Mouse (Mus musculus) embryonic facial prominence, embryonic 13.5 days (tissue): ENCODE data around the gene Nom1. TPM values are rescaled to one million over a fixed set of nuclear protein-coding genes. Genes with fewer than 3 reads are reported as not detected.
"Not testable (repeated sequence)": the region's sequence is repeated elsewhere in the genome, so short reads cannot be mapped to it uniquely, and the experiment has no call there.

Experiments
- ATAC-seq: fragments of 200-750 bp; cut with Nextera tagmentation; 2 replicates; pipeline ENCODE4 v1.8.0; 2017; ENCODE audit warnings: low read depth; ENCODE audit not compliant: insufficient number of reproducible peaks, insufficient read depth, low FRiP score, low TSS enrichment
- H3K27ac ChIP-seq: fragments of 300-500 bp; sonication (generic); 2 replicates; pipeline ENCODE4 v1.5.1; 2015; ENCODE audit warnings: moderate library complexity, mild to moderate bottlenecking, inconsistent platforms
- H3K27me3 ChIP-seq: fragments of 300-500 bp; sonication (generic); 2 replicates; pipeline ENCODE4 v1.6.1; 2015; ENCODE audit warnings: mild to moderate bottlenecking, inconsistent platforms
- H3K36me3 ChIP-seq: fragments of 300-500 bp; sonication (generic); 2 replicates; pipeline ENCODE4 v1.6.1; 2015; ENCODE audit warnings: mild to moderate bottlenecking, inconsistent platforms
- H3K4me1 ChIP-seq: fragments of 300-500 bp; sonication (generic); 2 replicates; pipeline ENCODE4 v1.6.1; 2015; ENCODE audit warnings: inconsistent platforms
- H3K4me2 ChIP-seq: fragments of 300-500 bp; sonication (generic); 2 replicates; pipeline ENCODE4 v1.6.1; 2015; ENCODE audit warnings: moderate library complexity, mild to moderate bottlenecking, inconsistent platforms
- H3K4me3 ChIP-seq: fragments of 300-500 bp; sonication (generic); 2 replicates; pipeline ENCODE4 v1.5.1; 2015; ENCODE audit warnings: mild to moderate bottlenecking, inconsistent platforms
- H3K9ac ChIP-seq: fragments of 300-500 bp; sonication (generic); 2 replicates; pipeline ENCODE4 v1.6.1; 2015; ENCODE audit warnings: mild to moderate bottlenecking, inconsistent platforms
- H3K9me3 ChIP-seq: fragments of 300-500 bp; sonication (generic); 2 replicates; pipeline ENCODE4 v1.6.1; 2016; ENCODE audit warnings: inconsistent platforms
- WGBS: fragments of 180-500 bp; shearing (Covaris S2); methylation state at CpG from one replicate; pipeline ENCODE4 v1.1.7; 2015; ENCODE audit warnings: mixed read lengths; 5-methylcytosine and 5-hydroxymethylcytosine counted together
- polyA plus RNA-seq: library from polyadenylated mRNA; unstranded; fragments of >200 nt; fragmentation: Nextera tagmentation; extraction: Ambion mirVana; gene quantifications from 2 replicates; pipeline ENCODE4 v1.2.1, GENCODE M21; 2015

The Nom1 gene
- 27.9 and 28.0 TPM in 2 replicates for polyA plus RNA-seq

GRCm38 (mm10) chr5:29434228-29434871 lies at the start of gene Nom1:
Gene Nom1 (plus strand): TSS chr5:29434664.
- peak within 1 kb of the TSS; percentile 96 for H3K4me2 ChIP-seq
- ATAC-seq = peak; percentile 91
- peak within 1 kb of the TSS; percentile 55; the same call in 1 of the 2 replicates for H3K27ac ChIP-seq
- peaks cover 21% of the 10 kb centered on the region for H3K4me1 ChIP-seq
- H3K9ac ChIP-seq = peak within 1 kb of the TSS; percentile 93
- peak within 1 kb of the TSS; percentile 93 for H3K4me3 ChIP-seq
- H3K9me3 ChIP-seq = no peaks in the 10 kb centered on the region
- H3K27me3 ChIP-seq = peaks cover 21% of the 10 kb centered on the region
- 5% methylated on average over 29 of the region's 29 CpGs for WGBS
- H3K36me3 ChIP-seq = peaks cover 23% of the 10 kb centered on the region

DNA sequence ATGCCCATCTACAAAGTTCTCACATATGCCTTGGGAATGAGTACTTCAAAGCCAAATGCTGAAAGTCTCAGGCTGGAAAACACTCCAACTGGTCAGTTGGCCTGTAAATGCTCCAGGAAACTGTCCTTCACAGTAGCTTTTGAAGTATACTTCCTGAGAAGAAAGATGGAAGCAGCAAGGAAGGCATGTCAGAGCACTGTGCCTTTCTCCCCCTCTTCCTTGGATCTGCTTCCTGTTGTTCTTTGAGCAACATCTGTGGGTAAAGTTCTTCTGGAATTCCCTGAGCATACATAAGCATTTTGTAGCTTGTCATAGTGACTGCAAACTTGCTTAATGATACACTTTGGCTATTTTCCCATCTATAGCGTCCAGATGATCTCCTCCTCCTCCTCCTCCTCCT lies 46.9 kb upstream of the Nom1 start:
- no peak overlapping the region for H3K9ac ChIP-seq
- no peak overlapping the region for H3K4me2 ChIP-seq
- H3K4me3 ChIP-seq = no peak overlapping the region
- peaks cover 5% of the 10 kb centered on the region; the same call in 1 of the 2 replicates for H3K4me1 ChIP-seq
- H3K27ac ChIP-seq = no peak overlapping the region
- H3K9me3 ChIP-seq = no peaks in the 10 kb centered on the region
- peaks cover 3% of the 10 kb centered on the region for H3K27me3 ChIP-seq
- WGBS = 53% methylated on average over 1 of the region's 1 CpGs
- H3K36me3 ChIP-seq = no peaks in the 10 kb centered on the region
- no peak for ATAC-seq

- Histone ChIP-seq H3K36me3 (no peaks in the 10 kb centered on the region), H3K4me3 (no peak overlapping the region), H3K27me3 (peaks cover 3% of the 10 kb centered on the region), H3K27ac (no peak overlapping the region), H3K4me1 (peaks cover 5% of the 10 kb centered on the region; the same call in 1 of the 2 replicates), H3K9me3 (no peaks in the 10 kb centered on the region), H3K9ac (no peak overlapping the region), H3K4me2 (no peak overlapping the region)
- ATAC-seq = no peak
- WGBS = 38% methylated on average over 7 of the region's 7 CpGs
Measured at GRCm38 (mm10) chr5:29388181-29388943, 46.1 kb upstream of the Nom1 start.

DNA sequence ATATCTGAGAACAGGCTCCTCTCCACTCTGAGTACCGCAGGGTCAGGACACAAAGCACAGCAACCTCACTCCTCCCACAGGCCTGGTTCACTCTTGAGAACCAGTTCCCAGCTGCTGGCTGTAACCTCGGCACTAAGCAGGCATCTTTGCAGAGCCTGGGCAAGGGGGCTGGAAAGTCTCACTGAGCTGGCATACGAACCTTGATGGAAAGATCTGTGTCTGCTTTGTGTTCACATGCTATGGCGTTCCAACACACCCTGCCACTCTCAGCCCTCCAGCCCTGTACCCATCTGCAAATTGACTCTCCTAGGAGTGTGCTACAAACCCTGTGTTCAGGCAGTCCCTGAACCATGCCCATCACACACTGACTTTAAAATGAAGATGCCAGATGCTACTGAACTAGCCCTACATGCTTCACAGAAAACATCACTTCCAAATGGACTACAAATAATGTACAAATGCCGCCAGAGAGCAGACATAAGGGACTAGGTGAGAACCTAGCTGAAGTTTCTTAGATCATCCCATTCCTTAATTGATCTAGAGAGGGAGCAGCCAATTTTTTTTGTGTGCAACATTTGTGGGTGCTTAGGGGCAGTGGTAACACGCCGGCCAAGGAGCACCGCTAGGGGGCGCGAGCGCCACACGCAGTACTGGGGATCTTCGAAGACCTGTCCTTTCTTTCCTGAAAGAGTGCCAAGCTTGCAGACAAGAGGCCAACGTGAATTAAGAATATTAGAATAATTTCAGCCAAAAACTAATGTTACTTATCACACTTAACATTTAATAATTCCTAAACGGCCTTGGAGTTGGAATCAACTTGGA lies 45.3 kb upstream of the Nom1 start:
- Histone ChIP-seq H3K27me3 (peaks cover 3% of the 10 kb centered on the region), H3K9ac (no peak overlapping the region), H3K4me2 (no peak overlapping the region; the same call in 1 of the 2 replicates), H3K4me3 (no peak overlapping the region), H3K9me3 (no peaks in the 10 kb centered on the region), H3K36me3 (no peaks in the 10 kb centered on the region), H3K27ac (no peak overlapping the region), H3K4me1 (peaks cover 5% of the 10 kb centered on the region; the same call in 1 of the 2 replicates)
- WGBS = 21% methylated on average over 15 of the region's 15 CpGs
- no peak for ATAC-seq

GRCm38 (mm10) chr5:29398427-29398826 lies 36.0 kb upstream of the Nom1 start:
- no peaks in the 10 kb centered on the region for H3K4me1 ChIP-seq
- H3K4me2 ChIP-seq = no peak overlapping the region
- no peak for ATAC-seq
- WGBS = 61% methylated on average over 4 of the region's 4 CpGs
- H3K27me3 ChIP-seq = no peaks in the 10 kb centered on the region
- no peak overlapping the region for H3K4me3 ChIP-seq
- no peak overlapping the region for H3K27ac ChIP-seq
- H3K36me3 ChIP-seq = no peaks in the 10 kb centered on the region
- no peaks in the 10 kb centered on the region for H3K9me3 ChIP-seq
- H3K9ac ChIP-seq = no peak overlapping the region

- ATAC-seq = no peak
Measured at GRCm38 (mm10) chr5:29410854-29411253, 23.6 kb upstream of the Nom1 start.

DNA sequence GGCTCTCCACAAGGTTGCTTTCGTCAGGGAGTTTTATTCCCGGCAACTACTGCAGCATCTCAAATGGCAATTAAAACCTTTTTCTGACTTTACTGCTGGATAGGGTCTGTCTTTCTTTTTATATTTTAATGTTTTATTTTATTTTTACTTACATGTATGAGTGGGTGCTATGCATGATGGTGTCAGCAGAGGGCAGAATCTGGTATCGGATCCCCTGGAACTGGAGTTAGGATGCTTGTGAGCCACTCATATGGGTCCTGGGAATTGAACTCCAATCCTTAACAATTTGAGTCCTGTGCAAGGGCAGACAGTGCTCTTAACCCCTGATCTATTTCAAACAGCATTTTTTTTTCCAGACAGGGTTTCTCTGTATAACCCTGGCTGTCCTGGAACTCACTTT lies 21.4 kb upstream of the Nom1 start:
- Histone ChIP-seq H3K4me2 (no peak overlapping the region), H3K36me3 (no peaks in the 10 kb centered on the region), H3K27ac (no peak overlapping the region), H3K4me3 (no peak overlapping the region), H3K9me3 (no peaks in the 10 kb centered on the region), H3K27me3 (0 out of 2 replicates have a peak, but pooled peaks cover 3% of the 10 kb centered on the region), H3K4me1 (no peaks in the 10 kb centered on the region), H3K9ac (no peak overlapping the region)
- 77% methylated on average over 3 of the region's 3 CpGs for WGBS
- no peak for ATAC-seq

More at GRCm38 (mm10) chr5:29410854-29411253, 23.6 kb upstream of the Nom1 start:
- Histone ChIP-seq H3K9me3 (no peaks in the 10 kb centered on the region), H3K27me3 (0 out of 2 replicates have a peak, but pooled peaks cover 3% of the 10 kb centered on the region), H3K36me3 (no peaks in the 10 kb centered on the region), H3K4me3 (no peak overlapping the region), H3K4me1 (no peaks in the 10 kb centered on the region), H3K4me2 (no peak overlapping the region), H3K9ac (no peak overlapping the region), H3K27ac (no peak overlapping the region)

- H3K4me2 ChIP-seq, H3K9me3 ChIP-seq, H3K4me3 ChIP-seq, ATAC-seq, H3K27ac ChIP-seq, H3K9ac ChIP-seq, H3K27me3 ChIP-seq, H3K36me3 ChIP-seq, H3K4me1 ChIP-seq: not testable (repeated sequence)
- 64% methylated on average over 3 of the region's 3 CpGs for WGBS
Measured at GRCm38 (mm10) chr5:29423330-29423729, 11.1 kb upstream of the Nom1 start.

DNA sequence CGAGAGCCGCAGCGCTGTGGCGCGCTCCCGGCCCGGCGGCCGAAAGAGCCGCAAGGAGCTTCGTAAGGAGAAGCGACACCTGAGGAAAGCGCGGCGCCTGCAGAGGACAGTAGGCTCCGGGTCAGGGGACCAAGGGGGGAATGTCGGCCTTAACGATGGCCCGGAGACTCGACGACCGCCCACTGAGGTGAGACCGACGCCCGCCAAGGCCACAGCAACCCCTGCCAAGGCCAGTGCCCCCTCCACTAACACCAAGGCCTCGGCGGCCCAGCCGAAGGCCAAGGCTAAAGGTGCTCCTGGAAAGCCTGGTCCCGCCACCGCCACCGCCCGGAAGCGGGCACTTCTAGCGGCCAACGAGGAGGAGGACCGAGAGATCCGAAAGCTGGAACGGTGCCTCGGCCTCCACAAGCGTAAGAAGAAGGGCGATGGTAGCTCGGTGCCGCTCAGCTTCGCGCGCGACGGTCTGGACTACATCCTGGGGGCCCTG lies 451 bp downstream of the Nom1 start:
- H3K27ac ChIP-seq = peak overlapping the region; percentile 55; the same call in 1 of the 2 replicates
- H3K4me3 ChIP-seq = peak overlapping the region; percentile 93
- under 1% methylated on average over 48 of the region's 48 CpGs for WGBS
- peak overlapping the region; percentile 96 for H3K4me2 ChIP-seq
- peaks cover 29% of the 10 kb centered on the region for H3K36me3 ChIP-seq
- H3K9ac ChIP-seq = peak overlapping the region; percentile 93
- H3K4me1 ChIP-seq = peaks cover 21% of the 10 kb centered on the region
- no peaks in the 10 kb centered on the region for H3K9me3 ChIP-seq
- H3K27me3 ChIP-seq = peaks cover 21% of the 10 kb centered on the region
- ATAC-seq = peak; percentile 15; the same call in 1 of the 2 replicates

DNA sequence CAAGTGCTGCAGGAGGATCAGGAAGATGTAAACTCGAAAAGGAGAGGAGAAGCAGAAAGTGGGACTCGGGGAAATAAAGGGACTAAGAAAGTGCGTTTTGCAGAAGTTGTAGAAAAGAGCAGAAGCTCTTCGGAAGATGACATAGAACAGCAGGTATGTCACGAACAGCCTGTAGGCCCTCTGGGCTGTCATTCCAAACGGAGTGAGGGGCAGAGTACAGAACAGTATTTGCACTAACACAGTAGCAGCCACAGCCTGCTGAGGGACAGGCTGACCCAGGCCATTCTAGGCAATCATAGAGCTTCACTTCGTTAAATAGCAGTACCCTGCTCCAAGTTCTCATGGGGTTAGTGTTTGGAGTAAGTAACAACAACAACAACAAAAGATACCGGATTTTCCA lies 1.0 kb downstream of the Nom1 start:
- Histone ChIP-seq H3K36me3 (peaks cover 34% of the 10 kb centered on the region), H3K9ac (peak overlapping the region; percentile 93), H3K4me3 (peak overlapping the region; percentile 93), H3K4me2 (peak overlapping the region; percentile 96), H3K4me1 (peaks cover 21% of the 10 kb centered on the region), H3K9me3 (no peaks in the 10 kb centered on the region), H3K27ac (no peak overlapping the region), H3K27me3 (peaks cover 21% of the 10 kb centered on the region)
- ATAC-seq = no peak
- WGBS = 42% methylated on average over 8 of the region's 8 CpGs

GRCm38 (mm10) chr5:29436728-29437127 lies 2.3 kb downstream of the Nom1 start:
- 87% methylated on average over 6 of the region's 6 CpGs for WGBS
- H3K9me3 ChIP-seq, ATAC-seq, H3K9ac ChIP-seq, H3K27ac ChIP-seq, H3K4me2 ChIP-seq, H3K4me3 ChIP-seq: not testable (repeated sequence)
- H3K4me1 ChIP-seq = peaks cover 21% of the 10 kb centered on the region
- H3K36me3 ChIP-seq = peaks cover 47% of the 10 kb centered on the region
- peaks cover 12% of the 10 kb centered on the region; the same call in 1 of the 2 replicates for H3K27me3 ChIP-seq
